ENCODE assay signal across 19 mouse cellular contexts in genomic region chr1:182057998-182058397, GRCm38 (mm10). TPM values are rescaled to one million over a fixed set of nuclear protein-coding genes. Genes with fewer than 3 reads are reported as not detected.
"Had no signal": no experiment of that assay in that cellular context is flagged by ENCODE, and none has a peak within 500 bp of the region (broad histone marks: within the 10 kb centered on the region; RNA-seq: fewer than 3 reads in every experiment).

No protein-coding gene starts in this region.

- DNase-seq: kidney, postnatal 10 days; kidney, postnatal 36 days; layer of hippocampus, postnatal 36 days; left cerebral cortex, postnatal 4 days; liver, postnatal 0 days; lung, embryonic 14.5 days; thymus, adult 18-20 months; thymus, postnatal 14 days; thymus, postnatal 4 days had no signal

- H3K4me2 ChIP-seq: limb, embryonic 12.5 days; limb, embryonic 15.5 days; liver, embryonic 11.5 days; lung, embryonic 14.5 days; midbrain, embryonic 13.5 days had no signal

- H3K9ac ChIP-seq: limb, embryonic 12.5 days; limb, embryonic 15.5 days; liver, embryonic 14.5 days; liver, postnatal 0 days; lung, embryonic 14.5 days; midbrain, embryonic 13.5 days had no signal

- H3K4me3 ChIP-seq: left cerebral cortex, adult 2 months; limb, embryonic 12.5 days; limb, embryonic 15.5 days; midbrain, embryonic 13.5 days had no signal

- H3K27ac ChIP-seq: left cerebral cortex, adult 2 months; limb, embryonic 12.5 days; limb, embryonic 15.5 days; liver, embryonic 14.5 days; macrophage; midbrain, embryonic 13.5 days had no signal

- H3K36me3 ChIP-seq: limb, embryonic 12.5 days; limb, embryonic 15.5 days; midbrain, embryonic 13.5 days had no signal

- H3K9me3 ChIP-seq: limb, embryonic 12.5 days; limb, embryonic 15.5 days; midbrain, embryonic 13.5 days had no signal

- H3K27me3 ChIP-seq: limb, embryonic 12.5 days; limb, embryonic 15.5 days; midbrain, embryonic 13.5 days had no signal

- ATAC-seq: liver, postnatal 0 days; lung, postnatal 0 days; midbrain, embryonic 13.5 days; midbrain, embryonic 16.5 days had no signal

RNA-seq across cellular contexts. Expression of gene Enah, which starts 38.2 kb away (rescaled TPM):
- total RNA-seq: monocyte, adult 5-6 weeks had no signal
